Mouse (Mus musculus) heart, postnatal 0 days (tissue): ENCODE results near the gene Bcl7c.

ENCODE experiments used
- CTCF ChIP-seq: IDR thresholded peaks from 2 replicates; pipeline ENCODE4 v1.5.1; 2016; ENCODE audit warnings: antibody characterized with exemption, control low read depth, low read depth
- EP300 ChIP-seq: IDR thresholded peaks from 2 replicates; pipeline ENCODE4 v1.6.1; 2016; ENCODE audit warnings: antibody characterized with exemption, low read depth

- no peak for TF ChIP-seq EP300
- TF ChIP-seq CTCF = no peak
Measured at GRCm38 (mm10) chr7:127614091-127614490, 94.6 kb downstream of the Bcl7c start.
